Mouse (Mus musculus): ENCODE data around the gene Aamdc.

DNA sequence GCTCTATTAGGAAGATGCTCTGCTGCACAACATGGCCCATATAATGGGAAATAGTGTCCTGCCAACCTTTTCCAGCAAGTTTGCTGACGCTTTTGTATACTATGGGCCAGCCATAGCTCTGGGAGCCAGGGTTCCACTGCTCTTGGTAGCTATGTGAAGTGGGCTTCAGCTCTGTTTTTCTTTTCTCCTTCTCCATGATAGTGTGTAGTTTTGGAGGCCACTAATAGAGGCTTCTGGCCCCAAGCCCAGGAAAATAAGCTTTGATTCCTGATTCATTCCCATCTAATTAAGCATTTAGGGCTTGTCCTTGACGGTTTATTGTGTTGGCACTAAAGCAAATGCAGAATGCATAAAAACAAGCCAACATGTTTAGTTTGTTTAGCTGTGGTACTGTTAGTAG is 59.4 kb downstream of the Aamdc start:
- TF ChIP-seq CTCF (conservative IDR thresholded peaks at IDR 0.05 in 1 of 2, IDR thresholded peaks at IDR 0.05 in 1 of 2; ENCODE audit: low read depth in 2 of 2, low read length in 2 of 2) (no peak), POLR2A (IDR thresholded peaks at IDR 0.05; ENCODE audit: low read depth, low read length) (no peak), UBTF (IDR thresholded peaks at IDR 0.05; ENCODE audit: low read depth, low read length) (no peak), SIN3A (IDR thresholded peaks at IDR 0.05; ENCODE audit: low read length) (no peak), MAX (IDR thresholded peaks at IDR 0.05; ENCODE audit: low read length) (no peak), TCF12 (IDR thresholded peaks at IDR 0.05; ENCODE audit: low read depth, low read length) (no peak), MAFK (IDR thresholded peaks at IDR 0.05; ENCODE audit: insufficient replicate concordance, low read length) (no peak)

Data from CH12.LX (cell line).